Mouse (Mus musculus): Measurements from ENCODE around the gene Btbd35f2. TPM values are rescaled to one million over a fixed set of nuclear protein-coding genes. Genes with fewer than 3 reads are reported as not detected.
"Not testable (repeated sequence)": the region's sequence is repeated elsewhere in the genome, so short reads cannot be mapped to it uniquely, and the experiment has no call there.

The Btbd35f2 gene
- polyA plus RNA-seq (2014; fragmentation: Nextera tagmentation; extraction: Ambion mirVana), result not detected in 2 replicates

GRCm38 (mm10) chrX:32278094-32278493 lies at the start of gene Btbd35f2:
Gene Btbd35f2, plus strand, starts transcription at chrX:32278394.
- DNase-seq (ENCODE audit: low spot score, missing footprints); H3K36me3 ChIP-seq (ENCODE audit: control insufficient read depth, insufficient read depth, low read length); H3K4me1 ChIP-seq (ENCODE audit: control insufficient read depth, insufficient read depth, low read length); ATAC-seq (ENCODE audit: low FRiP score); H3K4me3 ChIP-seq (ENCODE audit: low read depth, low read length); H3K9ac ChIP-seq (ENCODE audit: low read length); H3K4me2 ChIP-seq; H3K27me3 ChIP-seq (ENCODE audit: control insufficient read depth, insufficient read depth, low read length); H3K9me3 ChIP-seq (ENCODE audit: control insufficient read depth, low read length); H3K27ac ChIP-seq (ENCODE audit: low read depth, low read length): not testable (repeated sequence)
- no CpG with 5 or more reads among the region's 3 CpGs for WGBS

Other genes with a start within 250 kb of the Btbd35f2 start
- not detected in 2 replicates for gene Btbd35f22, start 230.6 kb upstream of the Btbd35f2 start, polyA plus RNA-seq (2014; fragmentation: Nextera tagmentation; extraction: Ambion mirVana)